Mouse (Mus musculus) liver, adult 2 months (tissue): Measurements from ENCODE around the gene Gm20695. TPM values are rescaled to one million over a fixed set of nuclear protein-coding genes. Genes with fewer than 3 reads are reported as not detected.

Experiments used
- DNase-seq: peaks from one replicate; pipeline ENCODE4 v3.0.0-alpha.2; 2011; ENCODE audit warnings: low read depth, low spot score; ENCODE audit errors: extremely low read depth
- H3K27ac ChIP-seq: fragments of 200-500 bp; replicated peaks from 2 replicates; pipeline ENCODE4 v1.5.1; 2012; ENCODE audit warnings: low read depth, mild to moderate bottlenecking, control low read depth, inconsistent platforms, low read length; ENCODE audit not compliant: insufficient read depth
- H3K27me3 ChIP-seq: fragments of 200-500 bp; 2 replicates; pipeline ENCODE4 v1.6.1; 2012; ENCODE audit warnings: mild to moderate bottlenecking, moderate library complexity, low read length, inconsistent platforms; ENCODE audit not compliant: control insufficient read depth, insufficient read depth
- H3K36me3 ChIP-seq: fragments of 200-500 bp; 2 replicates; pipeline ENCODE4 v1.6.1; 2012; ENCODE audit warnings: low read length, inconsistent platforms; ENCODE audit not compliant: control insufficient read depth, insufficient read depth
- H3K4me1 ChIP-seq: fragments of 200-500 bp; 2 replicates; pipeline ENCODE4 v1.6.1; 2011; ENCODE audit warnings: low read length; ENCODE audit not compliant: control insufficient read depth, insufficient read depth
- H3K4me3 ChIP-seq: fragments of 200-500 bp; 2 replicates; pipeline ENCODE4 v1.5.1; 2011; ENCODE audit warnings: low read depth, mild to moderate bottlenecking, control low read depth, low read length, moderate library complexity; ENCODE audit not compliant: insufficient read depth
- H3K79me2 ChIP-seq: fragments of 200-500 bp; 2 replicates; pipeline ENCODE4 v1.6.1; 2012; ENCODE audit warnings: inconsistent platforms, mild to moderate bottlenecking, low read length, moderate library complexity; ENCODE audit not compliant: control insufficient read depth, insufficient read depth
- H3K9ac ChIP-seq: fragments of 200-500 bp; 2 replicates; pipeline ENCODE4 v1.6.1; 2012; ENCODE audit warnings: low read depth, mild to moderate bottlenecking, control low read depth, inconsistent platforms, low read length
- CTCF ChIP-seq: fragments of 200-500 bp; IDR thresholded peaks from 2 replicates; pipeline ENCODE4 v1.5.1; 2011; ENCODE audit warnings: low read depth, low read length, control low read depth
- POLR2A ChIP-seq: fragments of 200-500 bp; IDR thresholded peaks from 2 replicates; pipeline ENCODE4 v1.6.1; 2011; ENCODE audit warnings: low read length, control low read depth; ENCODE audit not compliant: insufficient read depth; ENCODE audit errors: extremely low read depth
- WGBS: fragments of 180-500 bp; shearing (Covaris S2); methylation state at CpG from one replicate; pipeline ENCODE4 v1.1.7; 2018; 5-methylcytosine and 5-hydroxymethylcytosine counted together
- polyA plus RNA-seq: library from polyadenylated mRNA; depleted of rRNA; stranded (reverse); fragments of >200 nt; gene quantifications from 2 replicates; pipeline ENCODE4 v1.2.3, GENCODE M21; 2012
- total RNA-seq: library from RNA; depleted of rRNA; stranded (reverse); fragments of >200 nt; gene quantifications from 2 replicates; pipeline ENCODE4 v1.2.3, GENCODE M21; 2014

The Gm20695 gene
- total and polyA plus RNA-seq, 2 experiments = 0.13 to 0.46 TPM

GRCm38 (mm10) chr16:3923515-3923914 lies 39.1 kb downstream of the Gm20695 start:
- DNase-seq = no peak
- H3K79me2 ChIP-seq = no peaks in the 10 kb centered on the region
- H3K4me3 ChIP-seq = no peak overlapping the region
- 47% methylated on average over 3 of the region's 3 CpGs for WGBS
- TF ChIP-seq POLR2A (no peak), CTCF (no peak)
- no peaks in the 10 kb centered on the region for H3K27me3 ChIP-seq
- no peak overlapping the region for H3K27ac ChIP-seq
- no peak overlapping the region for H3K9ac ChIP-seq
- peaks cover 47% of the 10 kb centered on the region for H3K36me3 ChIP-seq
- H3K4me1 ChIP-seq = no peaks in the 10 kb centered on the region

GRCm38 (mm10) chr16:3923966-3924365 lies 39.5 kb downstream of the Gm20695 start:
- H3K36me3 ChIP-seq = peaks cover 47% of the 10 kb centered on the region
- TF ChIP-seq POLR2A (no peak), CTCF (no peak)
- no peak overlapping the region for H3K9ac ChIP-seq
- no peak overlapping the region for H3K27ac ChIP-seq
- no peaks in the 10 kb centered on the region for H3K79me2 ChIP-seq
- H3K27me3 ChIP-seq = no peaks in the 10 kb centered on the region
- no peak for DNase-seq
- H3K4me1 ChIP-seq = no peaks in the 10 kb centered on the region
- no peak overlapping the region for H3K4me3 ChIP-seq
- 80% methylated on average over 4 of the region's 4 CpGs for WGBS

GRCm38 (mm10) chr16:3928582-3928981 lies 44.1 kb downstream of the Gm20695 start:
- TF ChIP-seq CTCF (no peak), POLR2A (no peak)
- no peak overlapping the region for H3K4me3 ChIP-seq
- no peaks in the 10 kb centered on the region for H3K4me1 ChIP-seq
- H3K9ac ChIP-seq = no peak overlapping the region
- no peaks in the 10 kb centered on the region for H3K79me2 ChIP-seq
- no peak for DNase-seq
- WGBS = 42% methylated on average over 1 of the region's 1 CpGs
- no peaks in the 10 kb centered on the region for H3K27me3 ChIP-seq
- H3K27ac ChIP-seq = no peak overlapping the region
- peaks cover 28% of the 10 kb centered on the region for H3K36me3 ChIP-seq

- Histone ChIP-seq H3K27me3 (no peaks in the 10 kb centered on the region), H3K4me3 (no peak overlapping the region), H3K27ac (no peak overlapping the region), H3K36me3 (peaks cover 24% of the 10 kb centered on the region), H3K4me1 (peaks cover 4% of the 10 kb centered on the region; the same call in 1 of the 2 replicates), H3K9ac (no peak overlapping the region), H3K79me2 (no peaks in the 10 kb centered on the region)
- TF ChIP-seq POLR2A (no peak), CTCF (no peak)
- WGBS = 78% methylated on average over 7 of the region's 7 CpGs
- peak; percentile 17 for DNase-seq
Measured at GRCm38 (mm10) chr16:3929151-3929550, 44.7 kb downstream of the Gm20695 start.

- H3K79me2 ChIP-seq = no peaks in the 10 kb centered on the region
- no peak overlapping the region for H3K9ac ChIP-seq
- TF ChIP-seq POLR2A = no peak
- TF ChIP-seq CTCF = no peak
- peaks cover 14% of the 10 kb centered on the region; the same call in 1 of the 2 replicates for H3K36me3 ChIP-seq
- no peak for DNase-seq
- WGBS = 92% methylated on average over 6 of the region's 6 CpGs
- H3K27me3 ChIP-seq = no peaks in the 10 kb centered on the region
- H3K4me3 ChIP-seq = no peak overlapping the region
- H3K27ac ChIP-seq = no peak overlapping the region
- peaks cover 4% of the 10 kb centered on the region; the same call in 1 of the 2 replicates for H3K4me1 ChIP-seq
Measured at GRCm38 (mm10) chr16:3933536-3933935, 49.1 kb downstream of the Gm20695 start.

- Histone ChIP-seq H3K27me3 (no peaks in the 10 kb centered on the region), H3K36me3 (peaks cover 18% of the 10 kb centered on the region; the same call in 1 of the 2 replicates), H3K9ac (no peak overlapping the region), H3K4me1 (peaks cover 4% of the 10 kb centered on the region; the same call in 1 of the 2 replicates), H3K4me3 (no peak overlapping the region), H3K79me2 (no peaks in the 10 kb centered on the region), H3K27ac (no peak overlapping the region)
- WGBS = 37% methylated on average over 1 of the region's 1 CpGs
- peak; percentile 98 for DNase-seq
- TF ChIP-seq CTCF = no peak
Measured at GRCm38 (mm10) chr16:3934091-3934490, 49.6 kb downstream of the Gm20695 start.
